Mouse (Mus musculus) layer of hippocampus, postnatal 10 days (tissue): ENCODE measurements around the gene Nop9. TPM values are rescaled to one million over a fixed set of nuclear protein-coding genes. Genes with fewer than 3 reads are reported as not detected.

Experiments used
- DNase-seq, 2 experiments: peaks; one replicate each; pipeline ENCODE4 v3.0.0; 2021; ENCODE audit warnings: low spot score in 2 of 2
- long read RNA-seq: library from polyadenylated mRNA; stranded (forward); transcript quantifications from one replicate; pipeline ENCODE4 v2.0.0, GENCODE M21; 2023
- total RNA-seq, 2 experiments: library from RNA; stranded (reverse); gene quantifications; 2 replicates each; pipeline ENCODE4 v1.2.3; 2021

Nop9 gene
- 10 to 100 TPM; 16.4 to 17.1 TPM for total RNA-seq
- long read RNA-seq, transcript Nop9-201 (10 exons, 3,694 nt): major isoform, 25 of 31 reads
- long read RNA-seq, partial matches to known transcripts: 2 of 31 reads
- long read RNA-seq, other reads (novel, unspliced or antisense): 4 of 31 reads

DNA sequence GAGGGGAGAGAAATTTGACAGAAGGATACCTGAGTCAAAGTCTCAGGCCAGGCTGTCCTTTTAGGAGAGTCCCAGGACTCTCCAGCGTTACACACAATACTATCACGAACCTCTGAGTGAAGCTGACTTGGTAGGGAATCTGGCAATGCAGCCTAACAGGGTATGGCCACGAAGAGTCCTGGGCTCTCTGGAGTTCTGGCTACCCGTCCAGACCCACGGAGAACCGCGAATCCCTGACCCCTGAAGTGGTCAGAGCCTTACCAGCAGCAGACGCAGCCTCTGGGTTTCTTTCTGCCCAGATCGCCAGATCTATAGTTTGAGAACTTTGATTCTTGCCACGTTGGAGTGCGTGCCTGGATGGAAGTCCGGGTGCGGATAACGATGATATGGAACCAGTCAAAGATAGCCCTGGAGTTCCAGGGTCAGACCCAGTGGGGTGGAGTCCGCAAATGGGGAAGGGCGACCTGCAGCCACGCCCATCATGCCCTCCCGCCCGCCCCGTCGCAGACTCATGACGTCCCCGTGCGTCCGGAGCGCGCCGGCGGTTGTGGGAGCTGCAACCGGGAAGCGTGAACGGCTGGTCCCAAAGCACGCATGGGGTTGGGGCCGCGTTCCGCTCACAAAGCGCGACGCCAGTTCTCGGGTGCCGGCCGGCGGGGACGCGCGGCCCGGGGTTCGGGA lies at the start of gene Nop9, which contains the start of gene Dhrs1:
Nop9 (plus strand) TSS at position 514 of the 681 bp plus-strand sequence.
Dhrs1 (minus strand) TSS at position 511 of the 681 bp plus-strand sequence.
- peak; percentile 84 to 87 for DNase-seq

GRCm38 (mm10) chr14:55697226-55697625 lies 48.3 kb upstream of the Nop9 start:
- no peak for DNase-seq

DNA sequence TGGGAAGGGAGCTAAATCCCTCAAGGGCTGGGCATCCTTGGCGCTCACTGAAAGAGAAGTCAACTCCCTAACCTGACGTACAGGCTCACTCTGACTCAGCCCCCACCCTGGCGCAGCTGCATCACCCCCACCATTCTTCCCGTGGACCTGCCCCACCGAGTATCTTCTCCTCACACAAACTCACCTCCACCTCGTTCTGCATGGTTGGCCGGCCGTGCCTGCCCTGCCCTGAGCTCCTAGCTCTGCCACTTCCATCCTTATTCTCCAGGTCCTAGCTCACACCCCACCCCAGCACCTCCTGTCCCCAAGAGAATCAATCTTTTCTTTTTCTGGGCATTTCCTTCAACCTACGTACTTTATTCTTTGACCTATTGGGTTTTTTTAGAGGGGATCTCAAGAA lies 44.4 kb upstream of the Nop9 start:
- DNase-seq: no peak

- no peak for DNase-seq
These were observed 42.7 kb upstream of the Nop9 start for GRCm38 (mm10) chr14:55702761-55703160.

DNA sequence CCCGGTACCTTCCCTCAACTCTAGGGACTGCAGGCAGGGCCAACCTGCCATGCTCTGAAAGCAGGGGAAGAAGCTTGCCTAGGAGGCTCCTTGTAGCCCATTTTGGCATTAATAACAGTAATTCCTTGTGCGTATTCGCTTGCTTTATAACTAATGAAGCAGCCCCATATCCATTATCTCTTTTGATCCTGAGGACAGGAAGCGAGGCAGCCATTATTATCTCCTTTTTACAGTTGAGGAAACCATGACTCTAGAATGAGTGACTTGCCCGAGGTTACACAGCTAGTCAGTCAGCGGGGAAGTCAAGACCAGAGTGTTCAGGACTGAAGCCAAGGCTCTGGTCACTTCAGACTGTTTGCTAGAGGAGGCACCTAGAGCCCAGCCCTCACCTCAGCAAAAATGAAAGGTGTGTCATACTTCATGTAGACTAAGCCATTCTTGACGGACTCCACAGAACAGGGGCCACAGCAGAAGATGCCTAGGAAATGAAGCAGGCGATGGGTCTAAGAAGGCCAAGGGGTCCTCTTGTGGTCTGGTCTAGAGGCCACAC lies 39.4 kb upstream of the Nop9 start:
- DNase-seq: no peak

DNA sequence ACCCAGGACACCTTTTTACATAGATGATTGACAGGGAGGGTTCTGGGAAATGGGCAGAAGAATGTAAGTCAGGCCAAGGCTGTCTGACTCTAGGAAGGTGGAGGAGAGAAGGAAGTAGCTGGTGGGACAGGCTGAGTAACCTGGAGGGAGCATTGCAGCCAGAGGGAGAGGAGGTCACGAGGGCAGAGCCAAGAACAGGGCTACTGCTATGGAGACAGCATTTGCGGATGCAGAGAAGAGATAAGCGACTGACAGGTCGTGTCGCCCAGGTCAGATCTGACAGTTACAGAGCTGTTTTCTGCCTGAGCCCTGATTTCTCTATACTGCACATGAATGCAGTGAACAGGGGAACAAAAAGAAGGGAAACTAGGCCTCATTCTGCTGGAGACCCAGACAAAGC lies 38.1 kb upstream of the Nop9 start:
- no peak for DNase-seq

- no peak for DNase-seq
These were observed 36.0 kb upstream of the Nop9 start for GRCm38 (mm10) chr14:55709509-55709908.

DNA sequence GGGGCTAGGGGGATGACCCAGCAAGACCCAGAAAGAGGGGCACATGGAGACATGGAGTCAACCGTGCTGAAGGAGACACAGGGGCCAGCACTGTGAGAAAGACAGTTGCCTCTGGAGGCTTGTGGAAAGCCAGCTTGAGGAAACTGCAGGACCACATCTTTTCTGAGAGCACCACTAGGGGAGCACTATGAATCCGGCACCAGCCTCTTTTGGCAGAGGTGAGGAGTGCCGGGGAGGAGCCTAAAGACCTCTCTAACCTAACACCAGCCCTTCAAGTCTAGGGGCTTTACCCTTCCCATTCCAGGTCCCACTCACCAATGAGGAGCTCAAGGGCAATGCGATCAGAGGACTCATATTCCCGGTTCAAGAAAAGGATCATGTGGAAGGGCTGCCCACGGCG lies 33.7 kb upstream of the Nop9 start:
- no peak for DNase-seq

GRCm38 (mm10) chr14:55713007-55713728 lies 32.3 kb upstream of the Nop9 start:
- no peak for DNase-seq

DNA sequence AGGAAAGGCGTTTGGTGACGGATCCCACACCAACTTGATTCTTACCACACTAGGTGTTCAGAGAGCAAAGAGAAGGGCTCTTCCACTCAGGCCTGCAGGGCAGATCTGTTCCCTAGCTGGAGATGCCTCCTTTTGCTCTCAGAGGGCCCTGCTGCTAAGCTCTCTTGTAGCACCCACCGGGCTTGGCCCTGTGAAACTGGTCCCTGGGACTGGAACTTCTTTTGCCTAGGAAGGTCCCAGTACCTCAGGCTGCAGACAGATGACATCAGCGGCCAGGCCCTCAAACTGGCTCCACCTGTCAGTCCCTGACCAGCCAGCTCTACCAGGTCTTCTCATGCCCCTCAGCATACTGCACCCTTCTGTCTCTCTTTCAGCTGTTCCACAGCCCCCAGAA lies 31.8 kb upstream of the Nop9 start, which contains the start of gene Tgm1:
Tgm1 (minus strand) TSS at position 198 of the 394 bp plus-strand sequence.
- no peak for DNase-seq

GRCm38 (mm10) chr14:55714893-55715292 lies 30.6 kb upstream of the Nop9 start:
- DNase-seq: no peak

DNA sequence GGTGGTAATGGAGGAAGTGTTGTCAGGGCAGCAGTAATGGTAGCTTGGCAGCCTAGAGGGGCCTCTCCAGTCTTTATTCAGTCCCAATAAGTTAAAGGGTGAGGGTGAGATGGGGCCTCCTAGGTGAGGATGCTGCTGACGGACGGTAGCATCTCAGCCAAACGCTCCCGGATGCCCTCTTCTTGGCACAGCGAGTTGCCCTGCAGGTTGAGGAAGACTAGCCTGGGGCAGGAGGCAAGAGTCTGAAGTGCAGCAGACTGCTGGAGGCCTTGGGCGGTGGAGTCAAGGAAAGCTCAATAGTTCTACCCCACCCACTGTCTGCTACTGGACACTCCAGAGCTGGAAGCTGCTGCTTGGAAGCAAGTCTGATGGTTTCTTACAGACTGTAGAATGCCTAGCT lies 29.2 kb upstream of the Nop9 start:
- DNase-seq: no peak

DNA sequence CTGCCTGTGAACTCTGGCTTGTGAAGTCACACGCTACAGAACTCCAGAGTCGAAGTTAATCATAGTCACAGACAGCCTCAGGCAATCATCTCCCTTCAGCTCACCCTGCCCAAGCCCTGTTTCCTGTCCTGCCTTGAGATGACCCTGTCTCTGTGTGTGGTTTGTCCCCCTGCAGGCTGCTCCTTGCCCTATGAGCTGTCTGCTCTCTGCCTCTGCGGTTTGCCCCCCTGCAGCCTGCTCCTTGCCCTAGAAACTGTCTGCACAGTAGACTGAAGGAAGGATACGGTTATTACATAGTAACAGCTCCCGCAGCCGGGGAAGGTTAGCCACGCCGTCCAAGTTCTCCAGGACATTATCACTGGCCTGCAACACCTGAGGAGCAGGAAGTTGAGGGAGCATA lies 28.6 kb upstream of the Nop9 start:
- DNase-seq: no peak

DNA sequence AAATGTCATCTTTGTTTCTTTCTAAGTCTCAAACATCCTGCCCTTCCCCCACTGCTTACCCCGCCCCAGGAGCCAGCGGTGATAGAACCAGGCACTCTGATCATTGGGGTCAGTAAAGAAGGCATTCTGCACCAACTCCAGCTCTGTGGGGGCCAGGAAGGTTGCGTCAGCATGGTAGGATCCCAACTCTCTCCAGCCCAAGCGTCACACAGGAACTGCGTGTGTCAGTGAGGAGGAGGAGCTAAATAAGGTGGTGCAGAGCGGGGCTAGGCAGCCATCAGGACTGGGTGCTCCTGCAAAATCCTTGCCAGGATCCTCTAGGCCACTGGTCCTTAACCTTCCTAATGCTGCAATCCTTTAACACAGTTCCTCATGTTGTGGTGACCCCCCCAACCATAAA lies 25.8 kb upstream of the Nop9 start:
- DNase-seq: no peak

GRCm38 (mm10) chr14:55720666-55721065 lies 24.8 kb upstream of the Nop9 start:
- no peak for DNase-seq

DNA sequence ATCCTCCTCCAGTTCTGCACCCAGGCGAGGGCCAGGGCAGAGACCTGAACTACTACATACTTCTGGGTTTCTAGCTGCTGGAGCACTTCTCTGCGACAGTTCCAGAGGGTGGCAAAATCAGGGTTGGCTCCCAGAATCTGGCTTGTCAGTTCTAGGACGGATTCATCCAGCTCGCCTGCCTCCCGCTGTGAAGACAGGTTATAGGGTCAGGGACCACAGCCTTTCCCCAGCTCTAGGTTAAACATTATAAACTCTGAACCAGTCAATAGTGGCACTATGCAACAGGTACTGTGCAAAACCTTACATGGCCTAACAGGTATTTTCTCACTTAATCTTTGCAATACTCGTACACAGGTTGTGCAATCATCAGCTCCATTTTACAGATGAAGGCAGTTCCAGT lies 24.4 kb upstream of the Nop9 start:
- peak in 1 of 2 experiments; percentile 16 for DNase-seq

GRCm38 (mm10) chr14:55721700-55722437 lies 23.6 kb upstream of the Nop9 start, which contains the start of gene Rabggta:
TSS of gene Rabggta (minus strand) at chr14:55722263.
- peak; percentile 92 to 95 for DNase-seq

DNA sequence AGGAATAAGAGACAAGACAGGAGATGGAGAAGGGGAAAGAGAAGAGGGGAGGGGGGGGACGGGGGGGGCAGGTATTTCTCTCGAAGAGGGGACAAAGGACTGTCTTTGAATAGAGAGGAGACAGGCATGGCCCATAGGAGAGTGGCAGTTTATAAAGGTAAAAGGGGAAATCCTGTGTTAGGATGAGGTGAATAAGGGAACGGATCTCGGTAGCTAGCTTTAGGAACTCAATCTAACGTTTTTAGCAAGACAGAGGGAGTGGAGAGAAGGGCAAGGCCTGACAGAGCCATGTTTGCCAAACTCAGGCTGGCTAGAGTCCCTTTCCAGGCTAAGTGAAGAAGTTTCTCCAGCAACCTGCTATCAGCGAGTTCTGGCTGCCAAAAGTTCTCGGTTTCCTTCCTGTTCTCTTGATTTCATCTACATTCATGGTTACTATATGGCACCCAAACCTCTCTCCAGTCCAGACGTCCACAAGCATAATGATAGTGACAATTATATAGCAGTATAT lies 23.0 kb upstream of the Nop9 start:
- peak in 1 of 2 experiments; percentile 15 for DNase-seq

- no peak for DNase-seq
These were observed 22.1 kb upstream of the Nop9 start for GRCm38 (mm10) chr14:55723433-55723832.

GRCm38 (mm10) chr14:55724411-55724871 lies 21.1 kb upstream of the Nop9 start:
- no peak for DNase-seq

- DNase-seq: no peak
These were observed 19.2 kb upstream of the Nop9 start for GRCm38 (mm10) chr14:55726261-55726660.
